Mouse (Mus musculus) kidney, postnatal 4 days (tissue): ENCODE results near the gene Mvb12a.

ENCODE experiments used
- DNase-seq, 2 experiments: peaks; one replicate each; pipeline ENCODE4 v3.0.0; 2021; ENCODE audit warnings: mixed read lengths in 2 of 2

The Mvb12a gene

DNA sequence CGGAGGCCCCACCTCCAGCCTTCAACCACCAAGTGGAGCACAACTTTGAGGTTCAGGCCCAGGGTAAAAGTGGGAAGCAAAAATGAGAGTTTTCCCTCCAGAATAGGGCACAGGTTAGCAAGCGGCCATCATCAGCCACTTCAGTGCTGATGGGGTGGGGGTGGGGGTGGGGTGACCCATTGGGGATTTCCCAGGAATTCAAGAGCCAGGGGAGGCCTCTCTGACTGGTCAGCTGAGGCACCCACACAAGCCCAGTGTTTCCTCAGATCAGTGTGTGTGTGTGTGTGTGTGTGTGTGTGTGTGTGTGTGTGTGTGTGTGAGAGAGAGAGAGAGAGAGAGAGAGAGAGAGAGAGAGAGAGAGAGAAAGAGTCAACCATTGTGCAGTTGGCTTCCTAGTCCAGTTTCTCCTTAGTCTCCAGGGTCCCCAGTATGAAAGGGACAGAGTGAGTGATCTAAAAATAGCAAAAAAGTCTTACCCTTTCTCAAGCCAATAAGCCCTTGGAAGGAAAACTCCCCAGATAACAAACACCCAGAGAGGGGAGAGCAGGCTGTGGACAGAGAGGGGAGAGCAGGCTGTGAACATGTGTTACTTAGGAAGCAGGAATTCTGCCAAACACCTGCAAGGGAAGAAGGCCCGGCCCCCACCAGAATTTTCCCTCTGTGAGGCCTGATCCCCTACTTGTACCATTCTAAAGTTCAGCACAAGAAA, 15.4 kb upstream of the Mvb12a start:
- DNase-seq = no peak

DNA sequence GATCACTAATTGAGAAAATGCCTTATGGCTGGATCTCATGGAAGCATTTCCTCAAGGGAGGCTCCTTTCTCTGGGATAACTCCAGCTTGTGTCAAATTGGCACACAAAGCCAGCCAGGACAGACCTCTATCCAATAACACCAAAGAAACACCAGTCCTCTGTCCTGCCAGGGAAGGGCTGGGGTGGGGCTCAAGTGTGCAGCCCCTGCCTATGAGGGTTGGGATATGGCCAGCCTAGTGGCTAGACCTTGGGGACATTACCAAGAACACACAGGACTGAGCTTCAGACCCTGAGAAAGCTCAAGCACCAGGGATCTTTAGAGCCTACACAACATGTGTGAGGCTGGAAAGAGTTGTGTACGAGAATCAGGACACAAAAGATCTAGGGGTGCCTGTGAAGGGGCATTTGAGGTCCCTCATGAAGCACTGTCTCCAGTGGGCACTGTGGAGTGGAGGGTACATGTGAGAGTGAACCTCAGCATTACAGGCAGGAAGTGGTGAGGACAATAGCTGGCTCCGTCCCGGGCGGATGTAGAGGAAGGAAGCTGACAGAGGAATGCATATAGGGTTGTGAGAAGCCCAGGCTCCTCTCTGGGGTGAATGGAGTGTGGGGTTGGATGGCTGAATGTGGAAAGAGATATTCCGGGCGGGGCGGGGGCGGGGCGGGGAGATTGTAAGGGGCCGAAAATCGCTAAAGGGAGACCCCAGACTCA, 14.2 kb upstream of the Mvb12a start:
- peak; percentile 50 to 63 for DNase-seq

DNA sequence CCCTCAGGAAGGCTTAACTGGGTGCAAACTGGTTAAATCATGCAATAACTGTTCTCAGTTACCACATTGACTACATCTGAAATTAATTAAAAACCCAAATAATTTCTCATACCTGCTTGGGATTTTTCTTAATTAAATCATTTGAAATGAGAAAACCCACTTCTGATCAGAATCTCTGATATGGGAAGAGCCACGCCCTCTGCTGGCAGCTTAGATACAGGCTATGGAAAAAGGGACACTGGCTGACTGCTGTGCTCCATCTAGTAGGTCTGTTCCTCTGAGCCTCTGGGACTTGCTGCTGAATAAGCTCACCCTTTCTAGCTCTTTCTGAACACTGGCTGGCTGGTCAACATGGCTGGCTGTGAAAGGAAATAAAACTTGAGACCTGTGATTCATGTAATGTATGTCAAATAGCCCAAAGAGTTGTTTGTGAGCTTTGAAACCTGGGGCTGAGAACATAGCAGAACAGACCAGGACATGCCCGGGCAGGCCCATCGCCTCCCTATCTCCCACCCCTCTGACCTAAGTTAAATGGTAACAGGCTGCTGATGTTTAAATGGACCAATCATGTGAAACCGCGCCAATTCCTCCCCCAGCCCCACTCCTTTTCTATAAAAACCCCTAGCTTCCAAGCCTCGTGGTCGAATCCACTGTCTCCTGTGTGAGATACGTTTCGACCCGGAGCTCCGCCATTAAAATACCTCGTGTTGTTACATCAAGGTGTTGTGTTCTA, 11.8 kb upstream of the Mvb12a start:
- peak; percentile 56 to 68 for DNase-seq

DNA sequence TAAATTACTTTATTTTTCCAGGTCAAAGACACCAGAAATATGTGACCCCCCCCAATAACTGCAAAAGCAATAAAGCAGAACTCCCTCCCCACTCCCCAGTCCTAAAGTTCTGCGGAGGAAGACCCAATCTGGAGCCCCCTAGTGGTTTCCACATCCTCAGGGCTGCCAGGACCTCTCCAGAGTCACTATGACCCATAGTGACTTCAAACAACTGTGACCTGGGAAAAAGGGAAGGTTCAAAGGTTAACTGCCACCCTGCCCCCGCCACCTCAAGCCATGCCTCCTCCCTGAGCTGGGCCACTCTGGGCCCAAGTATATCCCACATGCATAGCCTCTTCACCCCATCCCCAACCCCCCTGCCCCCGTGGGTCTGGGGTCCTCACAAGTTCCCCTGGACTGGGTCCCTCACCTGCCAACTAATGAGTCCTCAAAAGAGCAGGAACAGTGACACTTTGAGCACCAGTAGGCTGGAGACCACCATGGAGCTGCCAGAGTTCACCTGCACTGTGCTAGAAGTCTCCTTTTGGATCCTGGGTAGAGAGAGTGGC, 8.4 kb upstream of the Mvb12a start:
- no peak for DNase-seq

DNA sequence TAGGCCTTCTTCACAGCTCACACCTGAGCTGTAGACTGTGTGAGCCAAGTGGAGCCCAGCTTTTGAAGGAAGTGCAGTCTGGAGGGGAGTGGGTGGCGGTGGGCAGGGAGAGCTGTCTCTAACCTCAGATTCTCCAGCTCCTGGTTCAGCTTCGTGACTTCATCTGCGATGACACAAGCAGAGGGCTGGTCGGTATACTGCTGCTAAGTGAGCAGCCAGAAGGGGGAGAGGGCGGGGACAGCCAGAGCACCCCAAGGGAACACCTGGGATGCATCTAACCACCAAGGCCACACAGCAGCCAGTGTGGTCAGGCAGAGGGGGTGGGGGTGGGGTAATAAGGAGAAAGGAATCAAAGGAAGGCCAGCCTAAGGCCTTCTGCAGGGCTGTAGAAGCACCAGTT, 7.1 kb upstream of the Mvb12a start:
- DNase-seq = no peak

DNA sequence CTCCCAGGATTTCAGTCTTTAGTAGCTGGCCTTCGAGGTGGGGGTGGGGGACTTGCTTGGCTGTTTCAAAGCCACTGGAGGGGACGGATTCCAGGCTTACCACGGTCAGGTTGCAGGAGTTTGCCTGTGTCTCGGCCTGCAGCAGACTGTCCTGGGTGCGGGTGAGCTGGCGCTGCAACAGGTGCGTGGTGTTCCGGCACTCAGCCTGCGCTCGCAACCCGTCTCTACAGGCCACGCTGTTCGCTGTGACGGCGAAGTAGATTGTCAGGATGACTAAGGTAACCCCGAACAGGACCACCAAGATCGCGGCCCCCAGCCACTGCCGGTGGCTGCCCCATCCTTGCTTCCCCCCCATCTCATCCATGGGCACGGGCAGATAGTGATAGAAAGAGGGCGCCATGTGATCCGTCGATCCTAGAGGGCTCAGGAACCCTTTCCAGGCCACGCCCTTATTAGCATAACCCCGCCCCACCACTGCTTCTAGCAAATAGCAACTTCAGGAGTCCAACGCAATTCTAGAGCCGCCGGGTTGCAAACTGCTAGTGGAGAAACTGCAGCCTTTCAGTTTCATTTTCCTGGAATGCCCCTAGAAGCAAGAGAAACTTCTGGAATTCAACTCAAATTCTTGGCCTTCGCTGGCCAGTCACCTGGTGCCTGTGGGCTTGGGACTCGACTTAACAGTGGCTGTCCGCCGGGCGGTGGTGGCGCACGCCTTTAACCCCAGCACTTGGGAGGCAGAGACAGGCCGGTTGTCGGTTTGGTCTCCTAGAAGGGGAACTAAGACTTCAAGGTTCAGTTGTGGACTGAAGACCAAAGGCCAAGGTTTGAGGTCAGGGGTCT, 5.5 kb upstream of the Mvb12a start, which contains the start of gene Bst2:
TSS of gene Bst2 (minus strand) at position 429 of the 840 bp plus-strand sequence.
- DNase-seq = peak; percentile 89 to 93

DNA sequence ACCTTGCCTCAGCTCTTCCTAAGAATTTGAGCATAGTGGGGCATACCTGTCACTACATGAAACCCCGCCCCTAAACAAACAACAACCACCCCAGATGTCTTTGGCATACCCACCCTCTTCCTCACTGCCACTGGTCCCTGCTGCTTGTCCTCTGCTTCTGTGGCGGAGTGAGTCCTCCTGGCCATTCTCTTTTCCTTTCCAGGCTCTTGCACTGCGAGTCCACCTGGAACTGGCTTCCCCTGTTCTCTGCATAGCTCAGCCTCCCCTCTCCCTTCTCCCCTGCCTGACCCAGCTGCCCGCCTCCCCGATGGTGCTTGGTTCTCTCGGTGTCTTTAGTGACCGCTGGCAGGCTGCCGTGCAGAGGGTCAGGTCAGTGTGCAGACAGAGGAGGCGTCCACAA, 1.0 kb downstream of the Mvb12a start:
- DNase-seq = no peak

DNA sequence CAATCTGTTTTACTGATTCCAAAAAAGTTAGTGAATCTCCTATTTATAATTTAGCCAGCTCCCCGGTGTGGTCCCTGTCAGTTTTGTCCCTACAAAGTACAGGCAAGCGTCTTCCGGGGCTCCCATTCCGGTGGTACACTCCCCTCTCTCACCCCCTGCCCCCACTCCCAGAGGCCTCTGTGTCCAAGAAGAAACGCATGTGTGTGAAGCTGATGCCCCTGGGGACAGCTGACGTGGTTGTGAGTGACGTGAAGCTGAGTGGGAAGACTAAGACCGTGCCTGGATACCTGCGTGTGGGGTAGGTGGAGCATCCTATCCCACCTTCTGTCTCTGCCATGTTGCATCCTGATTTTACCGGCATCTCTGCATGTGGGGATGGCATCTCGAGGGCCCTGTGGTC, 2.3 kb downstream of the Mvb12a start:
- DNase-seq = no peak

DNA sequence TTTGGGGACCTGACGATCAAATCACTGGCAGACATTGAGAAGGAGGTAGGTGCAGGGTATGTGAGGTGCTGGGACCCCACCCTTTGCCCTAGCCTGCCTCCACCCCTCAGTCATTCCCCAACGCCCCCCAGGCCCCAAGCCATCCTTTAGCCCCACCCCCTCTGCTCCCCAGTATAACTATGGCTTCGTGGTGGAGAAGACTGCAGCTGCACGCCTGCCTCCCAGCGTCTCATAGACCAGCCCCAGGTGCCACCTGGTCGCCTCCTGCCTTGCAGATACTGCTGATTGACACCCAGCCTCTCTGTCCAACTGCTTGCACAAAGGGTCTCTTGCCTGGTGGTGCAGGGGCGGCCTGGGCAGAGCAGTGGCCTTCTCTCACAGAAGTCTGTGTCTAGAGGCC, 4.9 kb downstream of the Mvb12a start:
- no peak for DNase-seq

DNA sequence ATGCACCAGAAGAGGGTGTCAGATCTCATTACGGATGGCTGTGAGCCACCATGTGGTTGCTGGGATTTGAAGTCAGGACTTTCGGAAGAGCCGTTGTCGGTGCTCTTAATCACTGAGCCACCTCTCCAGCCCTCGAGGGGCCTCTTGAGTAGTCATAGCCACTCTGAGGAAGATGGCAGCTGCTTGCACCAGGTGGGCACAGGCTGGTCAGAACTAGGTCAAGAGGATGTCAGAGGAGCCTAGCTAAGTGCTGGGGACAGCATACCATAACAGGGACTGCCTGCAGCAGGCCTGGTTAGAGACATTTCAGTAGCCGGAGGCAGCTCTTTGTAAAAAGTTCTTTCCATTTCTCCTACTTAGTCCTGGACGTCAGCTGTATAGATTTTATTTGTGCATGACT, 8.0 kb downstream of the Mvb12a start:
- no peak for DNase-seq

DNA sequence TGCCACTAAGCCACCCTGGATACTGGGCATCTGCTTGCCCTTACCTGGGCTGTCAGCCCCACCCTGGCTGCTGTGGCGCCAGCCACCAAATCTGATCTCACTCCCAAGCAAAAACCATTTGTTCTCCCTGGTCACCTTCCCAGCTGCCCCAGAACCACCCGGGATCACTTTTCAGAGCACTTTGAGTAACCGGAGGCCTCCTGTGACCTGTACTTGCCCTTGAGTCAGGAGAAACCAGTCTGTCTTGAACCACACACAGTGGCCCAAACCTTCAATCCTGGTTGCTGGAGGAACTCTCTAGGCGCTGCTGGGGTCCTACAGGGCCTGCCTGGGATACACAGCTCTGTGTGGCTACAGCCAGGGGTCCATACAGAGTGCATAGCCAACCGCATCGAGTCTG, 10.0 kb downstream of the Mvb12a start:
- DNase-seq = no peak

DNA sequence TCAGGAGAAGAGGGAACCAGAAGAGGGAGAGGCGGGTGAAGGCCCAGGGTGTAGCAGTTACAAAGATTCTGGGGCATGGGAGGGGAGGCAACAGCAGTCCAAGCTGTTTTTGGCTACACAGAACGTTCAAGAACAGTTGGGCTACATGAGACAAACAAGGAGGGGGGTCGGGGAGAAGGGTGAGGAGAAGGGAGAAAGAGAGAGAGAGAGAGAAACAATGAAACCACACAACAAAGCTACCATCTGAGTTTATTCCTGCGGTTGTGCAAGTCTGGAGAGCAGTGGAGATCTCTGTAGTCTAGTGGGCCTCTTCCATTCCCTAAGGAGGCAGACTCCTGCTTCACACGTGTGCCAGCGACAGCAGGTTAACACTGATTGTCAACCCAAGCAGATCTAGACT, 11.3 kb downstream of the Mvb12a start:
- no peak for DNase-seq

DNA sequence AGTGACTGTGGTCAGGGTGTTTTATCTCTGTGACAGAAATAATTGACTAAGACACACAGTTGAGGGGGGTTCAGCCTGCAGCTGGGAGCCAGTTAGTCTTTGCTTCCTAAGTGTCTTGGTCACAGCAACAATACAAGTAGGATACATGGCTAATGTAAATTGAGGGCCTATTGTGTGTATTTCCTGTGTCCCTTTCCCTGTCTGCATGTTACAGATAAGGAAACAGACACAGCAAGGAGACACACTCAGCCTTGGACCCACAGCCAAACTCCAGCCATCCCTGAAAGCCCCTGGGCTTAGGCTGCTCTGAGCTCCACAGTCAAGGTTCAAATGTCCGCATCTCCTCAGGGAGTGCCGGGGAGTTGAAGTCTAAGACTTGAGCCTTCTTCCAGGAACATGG, 11.9 kb downstream of the Mvb12a start:
- no peak for DNase-seq

DNA sequence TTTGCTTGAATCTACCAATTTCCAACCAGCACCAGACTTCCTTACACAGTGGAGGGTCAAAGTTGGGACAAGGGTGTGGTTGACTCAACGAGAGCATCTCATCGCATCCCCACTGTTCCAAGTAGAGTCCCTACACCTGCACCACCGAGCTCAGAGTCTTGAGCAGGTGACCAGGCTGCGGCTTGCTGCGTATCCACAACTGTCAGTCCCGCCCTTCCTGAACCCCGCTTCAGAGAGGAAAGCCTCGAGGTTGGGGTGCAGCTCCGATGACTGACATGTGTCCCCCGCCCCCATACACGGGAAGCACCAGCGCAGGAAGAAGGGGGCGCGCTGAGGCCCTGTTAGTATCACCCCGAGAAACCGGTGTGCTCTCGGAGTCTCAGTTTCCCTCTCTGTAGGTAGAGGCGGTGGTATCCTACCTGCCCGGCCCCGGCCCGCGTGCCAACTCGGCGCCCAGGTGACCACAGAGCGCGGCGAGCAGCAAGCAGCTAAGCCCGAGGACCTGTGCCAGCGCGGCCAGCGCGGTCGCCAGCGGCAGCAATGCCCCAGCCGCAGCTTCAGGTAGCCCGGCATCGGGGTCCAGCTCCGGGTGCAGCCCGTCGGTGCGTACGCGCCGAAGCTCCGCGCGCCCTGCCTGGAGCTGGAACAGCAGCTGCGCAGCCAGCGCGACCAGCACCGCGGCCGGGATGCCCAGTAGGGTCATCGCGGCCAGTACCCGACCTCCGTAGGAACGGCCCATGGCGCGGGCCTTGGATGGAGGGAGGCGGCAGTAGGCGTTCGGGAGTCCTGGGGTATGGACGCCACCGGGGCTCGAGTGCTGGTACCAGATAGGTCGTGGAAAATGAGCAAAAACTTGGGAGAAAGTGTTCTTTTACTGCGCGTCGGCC, 15.6 kb downstream of the Mvb12a start, which contains the start of gene Tmem221:
TSS of gene Tmem221 (minus strand) at position 801 of the 887 bp plus-strand sequence.
- peak; percentile 29 to 45 for DNase-seq

DNA sequence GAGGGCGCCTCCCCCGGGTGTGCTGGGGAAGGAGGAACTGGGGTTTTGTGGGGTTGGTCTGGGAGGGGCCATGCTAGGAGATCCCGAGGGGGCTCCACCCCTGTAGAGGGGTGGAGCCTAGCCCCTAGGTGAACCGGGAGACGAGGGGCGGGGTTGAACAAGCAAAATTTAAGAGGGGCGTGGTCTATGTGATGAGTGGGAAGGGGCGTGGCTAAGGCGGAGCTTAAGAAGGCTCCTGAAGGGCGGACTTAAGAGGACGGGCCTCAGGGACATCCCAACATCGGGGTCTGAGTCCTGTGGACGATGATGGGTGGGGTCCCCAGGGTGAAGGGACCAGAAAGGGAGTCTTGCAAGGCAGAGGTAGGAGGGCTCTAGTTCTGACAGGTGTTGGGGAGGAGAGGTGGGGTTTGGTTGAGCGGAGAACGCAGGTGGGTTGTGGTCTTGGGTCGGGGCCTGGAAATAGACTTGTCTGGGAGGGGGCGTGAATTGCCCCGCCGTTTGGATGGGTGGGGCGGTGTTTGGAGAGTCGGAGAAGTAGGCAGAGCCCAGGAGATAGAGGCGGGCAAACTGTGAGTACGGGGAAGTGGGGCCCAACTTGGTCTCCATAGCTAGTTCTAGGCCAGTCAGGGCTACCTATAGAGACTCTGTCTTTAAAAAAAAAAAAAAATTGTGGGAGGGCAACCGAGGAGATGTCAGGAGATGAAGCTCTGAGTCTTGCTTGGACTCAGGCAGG, 16.4 kb downstream of the Mvb12a start:
- DNase-seq = peak; percentile 88 to 91

DNA sequence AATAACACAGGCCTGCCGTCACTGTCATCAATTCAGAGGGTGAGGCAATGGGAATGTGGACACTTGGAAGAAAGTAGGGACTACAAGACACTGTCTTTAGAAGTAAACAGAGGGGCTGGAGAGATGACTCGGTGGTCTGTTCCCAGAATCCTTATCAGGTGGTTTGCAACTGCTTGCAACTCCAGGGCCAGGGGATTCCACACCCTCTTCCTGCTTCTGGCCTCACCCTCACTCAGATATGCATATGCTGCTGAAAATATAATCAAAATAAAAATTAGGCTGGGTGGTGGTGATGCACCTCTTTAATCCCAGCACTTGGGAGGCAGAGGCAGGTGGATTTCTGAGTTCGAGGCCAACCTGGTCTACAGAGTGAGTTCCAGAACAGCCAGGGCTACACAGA, 17.3 kb downstream of the Mvb12a start:
- no peak for DNase-seq

DNA sequence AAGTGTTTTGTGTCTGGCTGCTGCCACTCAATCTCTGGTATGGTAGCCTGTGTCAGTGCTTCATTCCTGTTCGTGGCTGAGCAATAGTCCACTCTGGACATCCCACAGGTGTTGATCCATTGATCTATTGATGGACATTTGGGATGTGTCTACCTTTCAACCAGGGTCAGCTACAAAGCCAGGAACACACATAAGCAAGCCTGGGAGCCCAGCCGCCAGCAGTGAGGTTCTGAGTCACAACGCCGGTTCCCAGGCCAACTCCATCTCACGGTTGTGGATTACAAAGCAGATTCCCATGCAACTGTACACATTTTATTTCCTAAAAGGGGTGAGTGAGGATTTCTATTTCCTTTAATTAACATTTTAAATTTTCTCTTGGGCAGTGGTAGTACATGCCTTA, 18.0 kb downstream of the Mvb12a start:
- no peak for DNase-seq

DNA sequence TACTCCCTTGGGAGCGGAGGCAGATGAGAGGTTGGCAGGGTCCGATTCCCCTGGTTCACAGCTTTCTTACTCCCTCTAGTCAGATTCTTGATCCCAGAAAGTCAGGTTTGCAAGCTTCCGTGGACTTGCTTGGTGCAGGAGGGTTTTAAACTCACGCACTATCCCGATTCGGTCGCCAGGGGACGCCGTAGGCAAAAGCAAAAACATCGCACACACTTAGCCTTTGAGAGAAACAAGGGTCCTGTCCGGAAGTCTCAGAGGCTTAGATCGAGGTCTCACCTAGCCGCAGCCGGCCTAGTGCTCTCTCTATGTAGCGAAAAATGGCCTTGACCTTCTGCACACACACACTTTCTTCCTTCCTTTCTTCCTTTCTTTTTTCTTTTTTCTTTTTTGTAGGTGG, 18.7 kb downstream of the Mvb12a start:
- DNase-seq = peak; percentile 78 to 81

DNA sequence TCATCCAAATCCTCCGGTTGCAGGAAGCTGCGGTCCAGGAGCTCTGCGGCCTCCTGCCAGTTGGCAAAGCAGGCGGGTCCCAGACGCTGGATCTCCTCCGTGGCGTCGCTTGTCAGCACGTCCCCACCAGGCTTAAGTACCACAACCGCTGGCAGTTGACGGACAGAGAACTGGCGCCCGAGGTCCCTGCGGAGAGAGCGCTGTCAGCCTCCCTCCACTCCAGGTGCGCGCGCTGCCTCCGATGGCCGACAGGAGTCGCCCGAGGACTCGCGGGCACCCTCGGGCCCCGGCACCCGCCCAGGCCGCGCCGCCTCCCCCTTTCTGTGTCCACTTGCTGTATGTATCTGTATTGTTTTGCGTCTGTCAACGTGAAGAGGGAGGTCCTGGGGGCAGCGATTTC, 20.0 kb downstream of the Mvb12a start:
- DNase-seq = peak; percentile 90 to 91

DNA sequence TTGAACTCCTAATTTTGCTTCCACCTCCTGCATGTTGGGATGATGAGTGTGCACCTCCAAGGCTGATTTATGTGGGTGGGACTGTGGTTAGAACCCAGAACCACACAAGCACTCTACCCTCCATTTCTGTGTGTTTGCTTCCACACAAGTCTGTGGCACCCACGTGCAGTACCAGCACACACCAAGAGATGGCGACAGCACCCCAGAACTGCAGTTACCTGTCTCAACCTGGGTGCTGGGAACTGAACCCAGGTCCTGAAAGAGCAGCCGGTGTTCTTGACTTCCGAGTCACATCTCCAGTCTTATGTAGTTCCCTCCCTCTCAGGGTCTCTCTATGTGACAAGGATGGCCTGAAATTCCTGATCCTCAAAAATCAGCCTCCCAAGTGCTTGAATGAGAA, 21.3 kb downstream of the Mvb12a start:
- DNase-seq = no peak

DNA sequence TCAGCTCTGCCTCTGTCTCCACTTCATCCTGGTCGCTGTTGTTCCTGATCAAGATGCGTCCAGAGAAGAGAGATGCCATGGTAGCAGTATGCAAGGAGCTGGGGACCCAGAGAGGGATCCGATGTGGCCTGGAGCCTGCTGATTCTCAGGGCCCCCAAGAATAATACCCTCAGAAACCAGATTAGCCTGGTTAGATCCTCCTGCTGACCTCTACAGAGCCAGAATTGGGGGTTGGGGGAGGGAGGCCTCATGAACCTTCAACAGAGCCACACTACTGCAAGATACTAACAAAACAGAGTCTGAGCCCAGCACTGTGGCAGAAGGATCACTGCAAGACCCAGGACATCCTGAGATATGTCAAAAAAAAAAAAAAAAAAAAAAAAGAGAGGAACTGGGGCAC, 23.8 kb downstream of the Mvb12a start, which contains the start of gene Nxnl1:
TSS of gene Nxnl1 (minus strand) at position 101 of the 400 bp plus-strand sequence.
- DNase-seq = no peak
